Mouse (Mus musculus): ENCODE results near the gene Arap1. TPM values are rescaled to one million over a fixed set of nuclear protein-coding genes. Genes with fewer than 3 reads are reported as not detected.

Arap1 gene
- polyA plus RNA-seq, 1 experiment = 31.5 TPM

- TF ChIP-seq POLR2A (IDR thresholded peaks at IDR 0.05; ENCODE audit: insufficient read depth, low read length) (no peak), CTCF (IDR thresholded peaks at IDR 0.05; ENCODE audit: low read depth, low read length) (peak; percentile 78), EP300 (IDR thresholded peaks at IDR 0.05; ENCODE audit: insufficient read depth, low read depth, low read length) (no peak)
- H3K27ac ChIP-seq (ENCODE audit: insufficient read depth, low read length) = no peak overlapping the region
- H3K4me1 ChIP-seq (ENCODE audit: control insufficient read depth, insufficient read depth, low read length) = no peaks in the 10 kb centered on the region
Observed at GRCm38 (mm10) chr7:101427736-101428135, 79.9 kb downstream of the Arap1 start.

GRCm38 (mm10) chr7:101435038-101435437 lies 87.2 kb downstream of the Arap1 start:
- TF ChIP-seq EP300 (IDR thresholded peaks at IDR 0.05; ENCODE audit: insufficient read depth, low read depth, low read length) = no peak
- no peak for TF ChIP-seq POLR2A (IDR thresholded peaks at IDR 0.05; ENCODE audit: insufficient read depth, low read length)
- no peak for TF ChIP-seq CTCF (IDR thresholded peaks at IDR 0.05; ENCODE audit: low read depth, low read length)
- Histone ChIP-seq H3K4me1 (ENCODE audit: control insufficient read depth, insufficient read depth, low read length) (no peaks in the 10 kb centered on the region), H3K27ac (ENCODE audit: insufficient read depth, low read length) (no peak overlapping the region), H3K27me3 (ENCODE audit: control insufficient read depth, insufficient read depth, low read length, poor library complexity, severe bottlenecking) (no peaks in the 10 kb centered on the region), H3K4me3 (ENCODE audit: low read depth, low read length) (no peak overlapping the region), H3K9me3 (replicated peaks; ENCODE audit: control insufficient read depth, insufficient read depth, low read length, poor library complexity, severe bottlenecking) (no peaks in the 10 kb centered on the region), H3K36me3 (ENCODE audit: control insufficient read depth, insufficient read depth, low read length, poor library complexity, severe bottlenecking) (no peaks in the 10 kb centered on the region), H3K9ac (ENCODE audit: low read depth, poor library complexity, severe bottlenecking) (no peak overlapping the region)

More at GRCm38 (mm10) chr7:101427736-101428135, 79.9 kb downstream of the Arap1 start:
- no peaks in the 10 kb centered on the region for H3K36me3 ChIP-seq (ENCODE audit: control insufficient read depth, insufficient read depth, low read length, poor library complexity, severe bottlenecking)
- no peak overlapping the region for H3K9ac ChIP-seq (ENCODE audit: low read depth, poor library complexity, severe bottlenecking)
- no peaks in the 10 kb centered on the region for H3K27me3 ChIP-seq (ENCODE audit: control insufficient read depth, insufficient read depth, low read length, poor library complexity, severe bottlenecking)
- no peaks in the 10 kb centered on the region for H3K9me3 ChIP-seq (replicated peaks; ENCODE audit: control insufficient read depth, insufficient read depth, low read length, poor library complexity, severe bottlenecking)
- H3K4me3 ChIP-seq (ENCODE audit: low read depth, low read length) = no peak overlapping the region

- Histone ChIP-seq H3K36me3 (ENCODE audit: control insufficient read depth, insufficient read depth, low read length, poor library complexity, severe bottlenecking) (no peaks in the 10 kb centered on the region), H3K4me1 (ENCODE audit: control insufficient read depth, insufficient read depth, low read length) (no peaks in the 10 kb centered on the region), H3K9ac (ENCODE audit: low read depth, poor library complexity, severe bottlenecking) (no peak overlapping the region), H3K9me3 (replicated peaks; ENCODE audit: control insufficient read depth, insufficient read depth, low read length, poor library complexity, severe bottlenecking) (no peaks in the 10 kb centered on the region), H3K27ac (ENCODE audit: insufficient read depth, low read length) (no peak overlapping the region), H3K4me3 (ENCODE audit: low read depth, low read length) (no peak overlapping the region), H3K27me3 (ENCODE audit: control insufficient read depth, insufficient read depth, low read length, poor library complexity, severe bottlenecking) (no peaks in the 10 kb centered on the region)
- TF ChIP-seq CTCF (IDR thresholded peaks at IDR 0.05; ENCODE audit: low read depth, low read length) = no peak
- TF ChIP-seq POLR2A (IDR thresholded peaks at IDR 0.05; ENCODE audit: insufficient read depth, low read length) = no peak
- no peak for TF ChIP-seq EP300 (IDR thresholded peaks at IDR 0.05; ENCODE audit: insufficient read depth, low read depth, low read length)
Observed at GRCm38 (mm10) chr7:101437876-101438275, 90.0 kb downstream of the Arap1 start.

GRCm38 (mm10) chr7:101443093-101443492 lies 95.2 kb downstream of the Arap1 start:
- H3K4me3 ChIP-seq (ENCODE audit: low read depth, low read length) = no peak overlapping the region
- no peak overlapping the region for H3K9ac ChIP-seq (ENCODE audit: low read depth, poor library complexity, severe bottlenecking)
- H3K9me3 ChIP-seq (replicated peaks; ENCODE audit: control insufficient read depth, insufficient read depth, low read length, poor library complexity, severe bottlenecking) = no peaks in the 10 kb centered on the region
- no peak overlapping the region for H3K27ac ChIP-seq (ENCODE audit: insufficient read depth, low read length)
- TF ChIP-seq POLR2A (IDR thresholded peaks at IDR 0.05; ENCODE audit: insufficient read depth, low read length) (no peak), EP300 (IDR thresholded peaks at IDR 0.05; ENCODE audit: insufficient read depth, low read depth, low read length) (no peak), CTCF (IDR thresholded peaks at IDR 0.05; ENCODE audit: low read depth, low read length) (no peak)
- no peaks in the 10 kb centered on the region for H3K27me3 ChIP-seq (ENCODE audit: control insufficient read depth, insufficient read depth, low read length, poor library complexity, severe bottlenecking)
- no peaks in the 10 kb centered on the region for H3K36me3 ChIP-seq (ENCODE audit: control insufficient read depth, insufficient read depth, low read length, poor library complexity, severe bottlenecking)
- H3K4me1 ChIP-seq (ENCODE audit: control insufficient read depth, insufficient read depth, low read length) = no peaks in the 10 kb centered on the region

- Histone ChIP-seq H3K9me3 (replicated peaks; ENCODE audit: control insufficient read depth, insufficient read depth, low read length, poor library complexity, severe bottlenecking) (no peaks in the 10 kb centered on the region), H3K9ac (ENCODE audit: low read depth, poor library complexity, severe bottlenecking) (no peak overlapping the region)
- TF ChIP-seq CTCF (IDR thresholded peaks at IDR 0.05; ENCODE audit: low read depth, low read length) (no peak), EP300 (IDR thresholded peaks at IDR 0.05; ENCODE audit: insufficient read depth, low read depth, low read length) (no peak), POLR2A (IDR thresholded peaks at IDR 0.05; ENCODE audit: insufficient read depth, low read length) (no peak)
Observed at GRCm38 (mm10) chr7:101444211-101444610, 96.3 kb downstream of the Arap1 start.

GRCm38 (mm10) chr7:101449855-101450254 lies 102.0 kb downstream of the Arap1 start:
- Histone ChIP-seq H3K27ac (ENCODE audit: insufficient read depth, low read length) (no peak overlapping the region), H3K4me3 (ENCODE audit: low read depth, low read length) (no peak overlapping the region), H3K9me3 (replicated peaks; ENCODE audit: control insufficient read depth, insufficient read depth, low read length, poor library complexity, severe bottlenecking) (no peaks in the 10 kb centered on the region), H3K9ac (ENCODE audit: low read depth, poor library complexity, severe bottlenecking) (no peak overlapping the region), H3K4me1 (ENCODE audit: control insufficient read depth, insufficient read depth, low read length) (no peaks in the 10 kb centered on the region), H3K36me3 (ENCODE audit: control insufficient read depth, insufficient read depth, low read length, poor library complexity, severe bottlenecking) (no peaks in the 10 kb centered on the region), H3K27me3 (ENCODE audit: control insufficient read depth, insufficient read depth, low read length, poor library complexity, severe bottlenecking) (no peaks in the 10 kb centered on the region)
- TF ChIP-seq EP300 (IDR thresholded peaks at IDR 0.05; ENCODE audit: insufficient read depth, low read depth, low read length) = no peak
- TF ChIP-seq CTCF (IDR thresholded peaks at IDR 0.05; ENCODE audit: low read depth, low read length) = no peak
- TF ChIP-seq POLR2A (IDR thresholded peaks at IDR 0.05; ENCODE audit: insufficient read depth, low read length) = no peak

More at GRCm38 (mm10) chr7:101444211-101444610, 96.3 kb downstream of the Arap1 start:
- Histone ChIP-seq H3K36me3 (ENCODE audit: control insufficient read depth, insufficient read depth, low read length, poor library complexity, severe bottlenecking) (no peaks in the 10 kb centered on the region), H3K4me3 (ENCODE audit: low read depth, low read length) (no peak overlapping the region), H3K4me1 (ENCODE audit: control insufficient read depth, insufficient read depth, low read length) (no peaks in the 10 kb centered on the region), H3K27ac (ENCODE audit: insufficient read depth, low read length) (no peak overlapping the region), H3K27me3 (ENCODE audit: control insufficient read depth, insufficient read depth, low read length, poor library complexity, severe bottlenecking) (no peaks in the 10 kb centered on the region)
